Mouse (Mus musculus): Measurements from ENCODE around the gene Cdk2ap2.
"Not testable (repeated sequence)": the region's sequence is repeated elsewhere in the genome, so short reads cannot be mapped to it uniquely, and the experiment has no call there.

Cdk2ap2 gene

GRCm38 (mm10) chr19:4115144-4115543, 18.2 kb downstream of the Cdk2ap2 start:
- in situ Hi-C loops (cut with MboI, MseI): loop anchor here (5.0 to 10.0 kb wide), 4 partner anchors 60 to 990 kb away; partner anchors contain the start of genes Carns1, Cpt1a, Ppp1ca and Rab1b

- in situ Hi-C loops (cut with MboI, MseI): loop anchor here (5.0 to 10.0 kb wide), 4 partner anchors 59 to 989 kb away; partner anchors contain the start of genes Carns1, Cpt1a, Ppp1ca and Rab1b
Measured at GRCm38 (mm10) chr19:4115816-4116215, 18.8 kb downstream of the Cdk2ap2 start.

GRCm38 (mm10) chr19:4117006-4117405, 20.0 kb downstream of the Cdk2ap2 start:
- in situ Hi-C loops (cut with MboI, MseI): loop anchor here (5.0 to 10.0 kb wide), 4 partner anchors 58 to 988 kb away; partner anchors contain the start of genes Carns1, Cpt1a, Ppp1ca and Rab1b

- in situ Hi-C loops (cut with MboI, MseI): loop anchor here (5.0 to 10.0 kb wide), 4 partner anchors 56 to 986 kb away; partner anchors contain the start of genes Carns1, Cpt1a, Ppp1ca and Rab1b
Measured at GRCm38 (mm10) chr19:4118350-4118749, 21.4 kb downstream of the Cdk2ap2 start.

GRCm38 (mm10) chr19:4119716-4120487, 22.9 kb downstream of the Cdk2ap2 start:
- in situ Hi-C loops (cut with MboI, MseI): loop anchor here (5.0 to 10.0 kb wide), 4 partner anchors 55 to 985 kb away; partner anchors contain the start of genes Carns1, Cpt1a, Ppp1ca and Rab1b

GRCm38 (mm10) chr19:4120496-4120895, 23.5 kb downstream of the Cdk2ap2 start:
- in situ Hi-C loops (cut with MboI, MseI): no loop called here

- in situ Hi-C loops (cut with MboI, MseI): no loop called here
Measured at GRCm38 (mm10) chr19:4121097-4121805, 24.3 kb downstream of the Cdk2ap2 start.

GRCm38 (mm10) chr19:4121896-4122295, 24.9 kb downstream of the Cdk2ap2 start:
- in situ Hi-C loops (cut with MboI, MseI): not testable (repeated sequence)

GRCm38 (mm10) chr19:4122411-4123370, 25.7 kb downstream of the Cdk2ap2 start:
- in situ Hi-C loops (cut with MboI, MseI): no loop called here

GRCm38 (mm10) chr19:4124432-4124831, 27.4 kb downstream of the Cdk2ap2 start:
- in situ Hi-C loops (cut with MboI, MseI): no loop called here

GRCm38 (mm10) chr19:4125268-4125667, 28.3 kb downstream of the Cdk2ap2 start:
- in situ Hi-C loops (cut with MboI, MseI): not testable (repeated sequence)

- in situ Hi-C loops (cut with MboI, MseI): no loop called here
Measured at GRCm38 (mm10) chr19:4125741-4126696, 29.0 kb downstream of the Cdk2ap2 start, which contains the start of gene Aip. Gene Aip (minus strand): TSS chr19:4125858.

GRCm38 (mm10) chr19:4126759-4127495, 29.9 kb downstream of the Cdk2ap2 start:
- in situ Hi-C loops (cut with MboI, MseI): no loop called here

GRCm38 (mm10) chr19:4129462-4129861, 32.5 kb downstream of the Cdk2ap2 start:
- in situ Hi-C loops (cut with MboI, MseI): no loop called here

GRCm38 (mm10) chr19:4130106-4130505, 33.1 kb downstream of the Cdk2ap2 start:
- in situ Hi-C loops (cut with MboI, MseI): no loop called here

GRCm38 (mm10) chr19:4131075-4131474, 34.1 kb downstream of the Cdk2ap2 start:
- in situ Hi-C loops (cut with MboI, MseI): no loop called here

GRCm38 (mm10) chr19:4131768-4132167, 34.8 kb downstream of the Cdk2ap2 start:
- in situ Hi-C loops (cut with MboI, MseI): no loop called here

- in situ Hi-C loops (cut with MboI, MseI): no loop called here
Measured at GRCm38 (mm10) chr19:4134354-4134753, 37.4 kb downstream of the Cdk2ap2 start.

Measured in regulatory T cell (primary cell).